Mouse (Mus musculus) olfactory bulb, adult 2 months (tissue): ENCODE measurements around the gene Dab2ip.

ENCODE experiments used
- CTCF ChIP-seq: fragments of 200-500 bp; IDR thresholded peaks from 2 replicates; pipeline ENCODE4 v1.5.1; 2012; ENCODE audit warnings: low read depth, mild to moderate bottlenecking, low read length, moderate library complexity; ENCODE audit not compliant: insufficient read depth
- POLR2A ChIP-seq: fragments of 200-500 bp; IDR thresholded peaks from 2 replicates; pipeline ENCODE4 v1.6.1; 2012; ENCODE audit warnings: mild to moderate bottlenecking, low read depth, low read length, moderate library complexity; ENCODE audit not compliant: insufficient read depth

DNA sequence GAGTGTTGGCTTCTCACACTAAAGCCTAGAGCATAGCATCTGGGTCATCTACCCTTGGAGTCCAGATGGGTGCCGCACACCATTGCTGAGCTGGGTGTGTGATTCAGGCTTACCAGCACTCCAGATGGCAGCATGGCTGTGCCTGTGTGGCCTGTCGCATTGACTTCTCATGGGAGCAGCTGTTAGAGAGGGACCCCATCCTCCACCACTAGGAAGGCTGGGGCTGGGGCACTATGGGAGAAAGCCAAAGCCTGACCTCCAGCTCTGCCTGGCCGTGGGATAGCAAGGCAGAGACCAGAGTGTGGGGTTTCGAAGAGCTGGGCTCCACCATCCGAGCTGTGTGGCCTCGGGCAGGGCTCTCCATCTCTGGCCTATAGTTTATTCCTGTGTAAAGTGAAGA is 67.5 kb downstream of the Dab2ip start:
- no peak for TF ChIP-seq POLR2A
- TF ChIP-seq CTCF = no peak
